ENCODE assay signal across 8 mouse cellular contexts in genomic region chr19:4625179-4625828, GRCm38 (mm10). TPM values are rescaled to one million over a fixed set of nuclear protein-coding genes. Genes with fewer than 3 reads are reported as not detected.
A peak's percentile ranks its signal among the peaks of the same experiment; 100 is the strongest.
DNase-seq lines count a peak whose midpoint lies in the region; ATAC-seq and TF ChIP-seq lines count a peak whose summit lies in the region.

TSS of gene Rce1 (minus strand) at chr19:4625641.

- TF ChIP-seq EP300 in CH12.LX (IDR thresholded peaks at IDR 0.05; ENCODE audit: low read length): no peak
- no peak for TF ChIP-seq EP300 in liver, embryonic 14.5 days (IDR thresholded peaks at IDR 0.05; ENCODE audit: low read depth)

- peaks cover 10 to 42% of the 10 kb centered on the region in 2 experiments; a peak in 3 of 4 replicates for H3K4me1 ChIP-seq in CH12.LX (ENCODE audit: control insufficient read depth in 1 of 2, insufficient read depth in 2 of 2)
- H3K4me1 ChIP-seq in forebrain, embryonic 11.5 days (replicated peaks; ENCODE audit: control insufficient read depth, insufficient read depth, low read length): peaks cover 15% of the 10 kb centered on the region
- peaks cover 19% of the 10 kb centered on the region for H3K4me1 ChIP-seq in heart, embryonic 15.5 days (replicated peaks)
- peaks cover 5 to 17% of the 10 kb centered on the region in 2 experiments; a peak in 3 of 4 replicates for H3K4me1 ChIP-seq in liver, embryonic 14.5 days (replicated peaks; ENCODE audit: control insufficient read depth in 2 of 2, insufficient read depth in 2 of 2, low read length in 1 of 2)
- H3K4me1 ChIP-seq in stomach, embryonic 15.5 days: peaks cover 19% of the 10 kb centered on the region

- TF ChIP-seq CTCF in CH12.LX (conservative IDR thresholded peaks at IDR 0.05 in 1 of 2, IDR thresholded peaks at IDR 0.05 in 1 of 2; ENCODE audit: low read depth in 2 of 2, low read length in 2 of 2): no peak
- TF ChIP-seq CTCF in liver, embryonic 14.5 days (IDR thresholded peaks at IDR 0.05; ENCODE audit: low read depth): no peak

- H3K36me3 ChIP-seq in CH12.LX (replicated peaks in 1 of 2; ENCODE audit: control insufficient read depth in 1 of 2, insufficient read depth in 1 of 2, low read length in 1 of 2): peaks cover 28 to 41% of the 10 kb centered on the region in 2 experiments
- H3K36me3 ChIP-seq in forebrain, embryonic 11.5 days (ENCODE audit: control insufficient read depth, insufficient read depth, low read length): no peaks in the 10 kb centered on the region; the same call in 1 of the 2 replicates
- peaks cover 23% of the 10 kb centered on the region; the same call in 1 of the 2 replicates for H3K36me3 ChIP-seq in heart, embryonic 15.5 days
- no peaks in the 10 kb centered on the region; the same call in none of the 2 replicates for H3K36me3 ChIP-seq in liver, embryonic 14.5 days (replicated peaks; ENCODE audit: control insufficient read depth, insufficient read depth, low read depth)
- H3K36me3 ChIP-seq in stomach, embryonic 15.5 days: 0 out of 2 replicates have a peak, but pooled peaks cover 26% of the 10 kb centered on the region

- dilution Hi-C loops in CH12.LX (cut with MboI; ENCODE audit: extremely low pct_ligation_motif_present, extremely low pct_unique_long_range_greater_than_20kb, low sequenced_read_pairs): no loop called here

- H3K4me2 ChIP-seq in CH12.LX (ENCODE audit: insufficient read depth, low read depth, poor library complexity, severe bottlenecking): peak within 1 kb of the TSS; percentile 72
- peak within 1 kb of the TSS; percentile 78 for H3K4me2 ChIP-seq in forebrain, embryonic 11.5 days (ENCODE audit: low read depth, low read length, severe bottlenecking)
- H3K4me2 ChIP-seq in heart, embryonic 15.5 days: peak within 1 kb of the TSS; percentile 88
- peak within 1 kb of the TSS; percentile 85 for H3K4me2 ChIP-seq in liver, embryonic 14.5 days (ENCODE audit: low read depth)
- peak within 1 kb of the TSS; percentile 85 for H3K4me2 ChIP-seq in stomach, embryonic 15.5 days

- H3K27ac ChIP-seq in CH12.LX (ENCODE audit: insufficient read depth, low read depth): peak within 1 kb of the TSS; percentile 30
- peak within 1 kb of the TSS; percentile 78 for H3K27ac ChIP-seq in forebrain, embryonic 11.5 days (ENCODE audit: low read depth, low read length)
- peak within 1 kb of the TSS; percentile 91 for H3K27ac ChIP-seq in heart, embryonic 15.5 days
- peak within 1 kb of the TSS; percentile 72 for H3K27ac ChIP-seq in liver, embryonic 14.5 days
- H3K27ac ChIP-seq in stomach, embryonic 15.5 days: peak within 1 kb of the TSS; percentile 95

- no peaks in the 10 kb centered on the region for H3K9me3 ChIP-seq in CH12.LX (replicated peaks; ENCODE audit: low read length)
- H3K9me3 ChIP-seq in forebrain, embryonic 11.5 days (ENCODE audit: control insufficient read depth, low read length): no peaks in the 10 kb centered on the region
- no peaks in the 10 kb centered on the region for H3K9me3 ChIP-seq in heart, embryonic 15.5 days (replicated peaks)
- no peaks in the 10 kb centered on the region for H3K9me3 ChIP-seq in liver, embryonic 14.5 days (ENCODE audit: control insufficient read depth, low read length)
- H3K9me3 ChIP-seq in stomach, embryonic 15.5 days: no peaks in the 10 kb centered on the region

- ATAC-seq in forebrain, embryonic 11.5 days (replicated peaks; ENCODE audit: low FRiP score): peak; percentile 87
- ATAC-seq in heart, embryonic 15.5 days (replicated peaks; ENCODE audit: insufficient number of reproducible peaks, insufficient read depth, low FRiP score, low read depth): peak; percentile 86
- peak; percentile 91 for ATAC-seq in liver, embryonic 14.5 days (ENCODE audit: insufficient read depth)
- peak; percentile 90 for ATAC-seq in stomach, embryonic 15.5 days (ENCODE audit: insufficient read depth, low FRiP score, low read depth)

- no peaks in the 10 kb centered on the region; the same call in 1 of the 2 replicates for H3K79me2 ChIP-seq in CH12.LX (replicated peaks; ENCODE audit: control insufficient read depth, extremely low read depth, insufficient read depth, poor library complexity, severe bottlenecking)

- peak; percentile 86; the same call in 1 of the 2 replicates for TF ChIP-seq POLR2A in CH12.LX (IDR thresholded peaks at IDR 0.05; ENCODE audit: low read depth, low read length)

- H3K9ac ChIP-seq in CH12.LX (ENCODE audit: insufficient read depth, low read depth): peak within 1 kb of the TSS; percentile 84
- peak within 1 kb of the TSS; percentile 96 for H3K9ac ChIP-seq in forebrain, embryonic 11.5 days (ENCODE audit: low read length)
- peak within 1 kb of the TSS; percentile 92 for H3K9ac ChIP-seq in heart, embryonic 15.5 days
- H3K9ac ChIP-seq in liver, embryonic 14.5 days (replicated peaks): peak within 1 kb of the TSS; percentile 82
- H3K9ac ChIP-seq in stomach, embryonic 15.5 days: peak within 1 kb of the TSS; percentile 94

- in situ Hi-C loops in CH12.LX (cut with MboI; ENCODE audit: low pct_ligation_motif_present, low pct_unique_long_range_greater_than_20kb, low sequenced_read_pairs): loop anchor here (5.0 to 25.0 kb wide), 4 partner anchors 117 to 362 kb away; partner anchors contain the start of genes 2010003K11Rik, Ctsf and Npas4

- under 1% methylated on average over 63 of the region's 64 CpGs for WGBS in forebrain, embryonic 11.5 days
- WGBS in heart, embryonic 15.5 days: under 1% methylated on average over 64 of the region's 64 CpGs
- under 1% methylated on average over 64 of the region's 64 CpGs for WGBS in liver, embryonic 14.5 days (ENCODE audit: insufficient replicate concordance)
- under 1% methylated on average over 64 of the region's 64 CpGs for WGBS in stomach, embryonic 15.5 days

- peak within 1 kb of the TSS; percentile 72 to 91 (median 84) for H3K4me3 ChIP-seq in CH12.LX (replicated peaks in 1 of 3; ENCODE audit: low read depth in 2 of 3, low read length in 2 of 3, poor library complexity in 1 of 3)
- peak within 1 kb of the TSS; percentile 87 for H3K4me3 ChIP-seq in forebrain, embryonic 11.5 days (ENCODE audit: low read depth, low read length)
- peak within 1 kb of the TSS; percentile 82 for H3K4me3 ChIP-seq in heart, embryonic 15.5 days
- H3K4me3 ChIP-seq in liver, embryonic 14.5 days (ENCODE audit: insufficient read depth in 1 of 2, low read depth in 2 of 2, low read length in 2 of 2): peak within 1 kb of the TSS; percentile 81 to 88
- peak within 1 kb of the TSS; percentile 96 for H3K4me3 ChIP-seq in stomach, embryonic 15.5 days (replicated peaks)

- peak; percentile 85 for DNase-seq in CH12.LX (ENCODE audit: extremely low read depth)
- DNase-seq in c-Kit-positive CD71-negative TER-119-negative erythroid progenitor cells, embryonic 14.5 days (ENCODE audit: low read depth): peak; percentile 86
- DNase-seq in forebrain, embryonic 11.5 days (ENCODE audit: low spot score): peak; percentile 96
- DNase-seq in kidney, postnatal 25 days: peak; percentile 93 to 94
- DNase-seq in liver, embryonic 14.5 days (ENCODE audit: low read depth in 3 of 3, low spot score in 3 of 3): peak; percentile 78 to 79 (median 78)
- peak; percentile 93 for DNase-seq in neural tube, embryonic 10.5 days (ENCODE audit: extremely low spot score, low spot score)

- H3K27me3 ChIP-seq in CH12.LX (replicated peaks): no peaks in the 10 kb centered on the region
- H3K27me3 ChIP-seq in forebrain, embryonic 11.5 days (ENCODE audit: control insufficient read depth, insufficient read depth, low read length): no peaks in the 10 kb centered on the region
- no peaks in the 10 kb centered on the region for H3K27me3 ChIP-seq in heart, embryonic 15.5 days
- H3K27me3 ChIP-seq in liver, embryonic 14.5 days (ENCODE audit: control insufficient read depth, insufficient read depth, low read length): no peaks in the 10 kb centered on the region
- no peaks in the 10 kb centered on the region for H3K27me3 ChIP-seq in stomach, embryonic 15.5 days (replicated peaks)

- TF ChIP-seq RAD21 in CH12.LX (IDR thresholded peaks at IDR 0.05; ENCODE audit: low read depth, low read length): no peak

TF ChIP-seq in CH12.LX, 34 proteins besides CTCF, POLR2A, EP300 and RAD21 (continues in another document):
- TF ChIP-seq NRF1 (IDR thresholded peaks at IDR 0.05; ENCODE audit: low read depth, low read length): peak; percentile 75
- no peak for TF ChIP-seq PAX5 (IDR thresholded peaks at IDR 0.05; ENCODE audit: low read length)
- no peak for TF ChIP-seq ZC3H11A (IDR thresholded peaks at IDR 0.05; ENCODE audit: low read depth, low read length)
- no peak for TF ChIP-seq USF1 (IDR thresholded peaks at IDR 0.05; ENCODE audit: low read depth, low read length)
- no peak for TF ChIP-seq JUN (IDR thresholded peaks at IDR 0.05; ENCODE audit: insufficient read depth, low read depth, low read length)
- no peak for TF ChIP-seq POLR2AphosphoS2 (IDR thresholded peaks at IDR 0.05; ENCODE audit: low read depth, low read length)
- TF ChIP-seq MYC (IDR thresholded peaks at IDR 0.05; ENCODE audit: low read depth, low read length): peak; percentile 54; the same call in 1 of the 2 replicates
- TF ChIP-seq E2F4 (IDR thresholded peaks at IDR 0.05; ENCODE audit: insufficient replicate concordance, low read depth, low read length): no peak
- peak; percentile 89 for TF ChIP-seq MXI1 (IDR thresholded peaks at IDR 0.05; ENCODE audit: low read depth, low read length)
- TF ChIP-seq SMC3 (IDR thresholded peaks at IDR 0.05; ENCODE audit: low read depth, low read length): no peak
- no peak for TF ChIP-seq UBTF (IDR thresholded peaks at IDR 0.05; ENCODE audit: low read depth, low read length)
- peak; percentile 22; the same call in 1 of the 2 replicates for TF ChIP-seq GABPA (IDR thresholded peaks at IDR 0.05; ENCODE audit: insufficient replicate concordance, low read depth, low read length)
- TF ChIP-seq RCOR1 (conservative IDR thresholded peaks at IDR 0.05; ENCODE audit: low read depth, low read length): no peak
- TF ChIP-seq ZMIZ1 (IDR thresholded peaks at IDR 0.05; ENCODE audit: low read depth, low read length): peak; percentile 51; the same call in 1 of the 2 replicates
- no peak for TF ChIP-seq TBP (conservative IDR thresholded peaks at IDR 0.05; ENCODE audit: low read depth, low read length)
- peak; percentile 32; the same call in 1 of the 2 replicates for TF ChIP-seq MAZ (IDR thresholded peaks at IDR 0.05; ENCODE audit: low read depth, low read length)
- TF ChIP-seq SIN3A (IDR thresholded peaks at IDR 0.05; ENCODE audit: low read length): peak; percentile 75
- TF ChIP-seq MAX (IDR thresholded peaks at IDR 0.05; ENCODE audit: low read length): peak; percentile 29; the same call in 1 of the 2 replicates

RNA-seq across cellular contexts. Expression of gene Rce1, which starts in this region (rescaled TPM):
- total RNA-seq in CH12.LX (2012; rRNA removed) (32.9 and 33.0 TPM in 2 replicates), CH12.LX (2014; rRNA removed) (51.4 and 52.1 TPM in 2 replicates)
- 36.9 and 45.3 TPM in 2 replicates for polyA plus RNA-seq in CH12.LX (2012; ENCODE audit: insufficient read length, low read depth)
- 60.1 and 67.2 TPM in 2 replicates for polyA plus RNA-seq in forebrain, embryonic 11.5 days (2014; fragmentation: Nextera tagmentation; extraction: Ambion mirVana)
- polyA plus RNA-seq in heart, embryonic 15.5 days (2015; fragmentation: Nextera tagmentation; extraction: Ambion mirVana): 34.5 and 41.4 TPM in 2 replicates
- 20.0 and 26.7 TPM in 2 replicates for polyA plus RNA-seq in liver, embryonic 14.5 days (2012; rRNA removed)
- polyA plus RNA-seq in liver, embryonic 14.5 days (2014; fragmentation: Nextera tagmentation; extraction: Ambion mirVana): 23.6 and 25.2 TPM in 2 replicates
- polyA plus RNA-seq in stomach, embryonic 15.5 days (2015; fragmentation: Nextera tagmentation; extraction: Ambion mirVana): 66.1 and 66.8 TPM in 2 replicates

Comparison
In these comparisons a context has a peak if more than half of its experiments do, and no peak if none do; other contexts are left out.
1. Peak in every context shown above with its lines: DNase-seq, ATAC-seq, H3K4me3 ChIP-seq and H3K27ac ChIP-seq.
2. H3K27ac ChIP-seq: peak in every context shown above with its lines; median percentile 95 in stomach, embryonic 15.5 days; 91 in heart, embryonic 15.5 days; 78 in forebrain, embryonic 11.5 days; 72 in liver, embryonic 14.5 days; 30 in CH12.LX.